Mouse (Mus musculus): ENCODE measurements around the gene Vrk1. TPM values are rescaled to one million over a fixed set of nuclear protein-coding genes. Genes with fewer than 3 reads are reported as not detected.

Gene Vrk1
- total RNA-seq, 4 experiments from 2014 or later: 19.4 to 24.9 (median 20.6) TPM

- DNase-seq (ENCODE audit: low spot score in 2 of 2): no peak
Observed at GRCm38 (mm10) chr12:106115070-106115891, 105.3 kb downstream of the Vrk1 start.

GRCm38 (mm10) chr12:106115892-106116206 lies 105.8 kb downstream of the Vrk1 start:
- no peak for DNase-seq (ENCODE audit: low spot score in 2 of 2)

DNA sequence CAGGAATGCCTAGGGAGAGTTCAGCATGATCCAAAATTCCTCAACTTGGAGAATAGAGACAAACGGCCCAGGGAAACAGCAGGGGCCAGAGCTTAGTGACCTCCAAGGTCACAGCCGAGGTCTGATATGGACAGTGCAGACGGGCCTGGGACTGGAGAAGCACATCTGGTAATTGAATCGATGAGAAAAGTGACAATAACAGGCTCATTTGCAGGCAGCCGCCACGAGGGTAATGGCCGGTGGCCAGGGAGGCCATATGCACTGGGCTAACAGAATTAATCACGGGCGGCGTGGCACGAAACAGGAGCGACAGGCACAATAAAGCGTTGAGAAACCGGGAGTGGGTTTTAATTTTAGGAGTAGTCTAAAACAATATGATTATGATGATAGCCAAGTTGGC lies 113.2 kb downstream of the Vrk1 start:
- DNase-seq (ENCODE audit: low spot score in 2 of 2): no peak

DNA sequence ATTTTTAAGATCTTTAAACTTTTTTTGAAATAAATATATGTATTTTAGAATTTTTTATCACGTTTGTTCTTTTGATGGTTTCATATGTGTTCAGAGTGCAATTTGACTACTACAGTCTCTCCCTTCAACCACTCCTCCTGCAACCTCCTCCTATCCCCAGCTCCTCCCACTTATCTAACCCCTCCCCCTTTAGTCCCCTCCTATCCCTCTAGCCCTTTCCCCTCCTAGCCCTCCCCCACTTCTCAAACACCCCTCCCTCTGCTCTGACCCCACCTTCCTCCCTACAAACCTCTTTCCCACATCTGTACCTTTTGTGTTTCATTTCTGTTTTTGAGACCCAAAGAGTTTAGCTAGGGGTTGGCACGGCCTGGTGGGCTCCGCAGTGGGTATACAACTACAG lies 114.6 kb downstream of the Vrk1 start:
- no peak for DNase-seq (ENCODE audit: low spot score in 2 of 2)

Other genes with a start within 250 kb of the Vrk1 start
- gene Papola, start 225.5 kb upstream of the Vrk1 start, total RNA-seq (2022): 100 to 1,000 TPM; 117 to 139 (median 131) TPM

Data from left cerebral cortex, adult 8-10 months (tissue).